Mouse (Mus musculus) CH12.LX (cell line): Measurements from ENCODE around the gene Cemip2. TPM values are rescaled to one million over a fixed set of nuclear protein-coding genes. Genes with fewer than 3 reads are reported as not detected.

ENCODE experiments used
- DNase-seq: peaks from one replicate; pipeline ENCODE4 v3.0.0-alpha.2; 2013; ENCODE audit errors: extremely low read depth
- H3K27ac ChIP-seq: 2 replicates; pipeline ENCODE4 v1.5.1; 2012; ENCODE audit warnings: low read depth, mild to moderate bottlenecking, control low read depth, moderate library complexity; ENCODE audit not compliant: insufficient read depth
- H3K27me3 ChIP-seq: replicated peaks from 2 replicates; pipeline ENCODE3; 2012; ENCODE audit warnings: inconsistent platforms
- H3K36me3 ChIP-seq, 2 experiments: replicated peaks in 1 of 2; 2 replicates each; pipeline versions ENCODE3 to v1.6.1; 2012; ENCODE audit warnings: inconsistent platforms in 1 of 2, low read length in 1 of 2, mild to moderate bottlenecking in 1 of 2, mixed read lengths in 1 of 2, moderate library complexity in 1 of 2; ENCODE audit not compliant: control insufficient read depth in 1 of 2, insufficient read depth in 1 of 2
- H3K4me1 ChIP-seq, 2 experiments: 2 replicates each; pipeline ENCODE4 v1.6.1; 2012; ENCODE audit warnings: inconsistent platforms in 1 of 2, moderate library complexity in 1 of 2; ENCODE audit not compliant: insufficient read depth in 2 of 2, control insufficient read depth in 1 of 2
- H3K4me2 ChIP-seq: 2 replicates; pipeline ENCODE4 v1.6.1; 2012; ENCODE audit warnings: low read depth, mild to moderate bottlenecking, control low read depth; ENCODE audit not compliant: poor library complexity, insufficient read depth, severe bottlenecking
- H3K4me3 ChIP-seq, 3 experiments: fragments of 150-350 bp in 1 of 3; sonication (generic) in 1 of 3; replicated peaks in 1 of 3; 2 replicates each; pipeline versions ENCODE3 to v1.5.1; 2011 to 2012; ENCODE audit warnings: low read depth in 2 of 3, low read length in 2 of 3, mild to moderate bottlenecking in 2 of 3, moderate library complexity in 2 of 3, control low read depth in 1 of 3, improper control_type of control experiment in 1 of 3, inconsistent platforms in 1 of 3, mixed read lengths in 1 of 3; ENCODE audit not compliant: poor library complexity in 1 of 3
- H3K79me2 ChIP-seq: replicated peaks from 2 replicates; pipeline ENCODE4 v1.6.1; 2012; ENCODE audit warnings: mild to moderate bottlenecking, moderate library complexity; ENCODE audit not compliant: control insufficient read depth, poor library complexity, insufficient read depth, severe bottlenecking; ENCODE audit errors: extremely low read depth
- H3K9ac ChIP-seq: 2 replicates; pipeline ENCODE4 v1.6.1; 2012; ENCODE audit warnings: low read depth, mild to moderate bottlenecking, control low read depth, moderate library complexity; ENCODE audit not compliant: insufficient read depth
- H3K9me3 ChIP-seq: replicated peaks from 2 replicates; pipeline ENCODE3; 2012; ENCODE audit warnings: low read length, inconsistent platforms, mixed read lengths
- BHLHE40 ChIP-seq: IDR thresholded peaks from 2 replicates; pipeline ENCODE4 v1.6.1; 2011; ENCODE audit warnings: mild to moderate bottlenecking, low read depth, low read length, improper control_type of control experiment
- CHD2 ChIP-seq: IDR thresholded peaks from 2 replicates; pipeline ENCODE4 v1.6.1; 2011; ENCODE audit warnings: low read length, improper control_type of control experiment
- GABPA ChIP-seq: IDR thresholded peaks from 2 replicates; pipeline ENCODE4 v1.6.1; 2012; ENCODE audit warnings: low read depth, low read length, improper control_type of control experiment, inconsistent platforms; ENCODE audit not compliant: insufficient replicate concordance
- HCFC1 ChIP-seq: IDR thresholded peaks from 2 replicates; pipeline ENCODE4 v1.6.1; 2012; ENCODE audit warnings: low read depth, mild to moderate bottlenecking, inconsistent platforms, low read length, improper control_type of control experiment
- IRF4 ChIP-seq: IDR thresholded peaks from 2 replicates; pipeline ENCODE4 v1.6.1; 2014; ENCODE audit warnings: low read depth, mild to moderate bottlenecking, inconsistent platforms, low read length, improper control_type of control experiment
- JUN ChIP-seq: IDR thresholded peaks from 2 replicates; pipeline ENCODE4 v1.6.1; 2011; ENCODE audit warnings: low read depth, mild to moderate bottlenecking, low read length, improper control_type of control experiment, moderate library complexity; ENCODE audit not compliant: insufficient read depth
- JUND ChIP-seq: conservative IDR thresholded peaks from 2 replicates; pipeline ENCODE4 v1.6.1; 2011; ENCODE audit warnings: low read depth, low read length, improper control_type of control experiment
- MYC ChIP-seq: IDR thresholded peaks from 2 replicates; pipeline ENCODE4 v1.6.1; 2011; ENCODE audit warnings: low read depth, mild to moderate bottlenecking, improper control_type of control experiment, low read length
- PAX5 ChIP-seq: IDR thresholded peaks from 2 replicates; pipeline ENCODE4 v1.6.1; 2012; ENCODE audit warnings: low read length, inconsistent platforms, mixed read lengths
- POLR2A ChIP-seq: IDR thresholded peaks from 2 replicates; pipeline ENCODE4 v1.6.1; 2011; ENCODE audit warnings: low read depth, mild to moderate bottlenecking, improper control_type of control experiment, low read length
- POLR2AphosphoS2 ChIP-seq: IDR thresholded peaks from 2 replicates; pipeline ENCODE4 v1.6.1; 2011; ENCODE audit warnings: low read depth, low read length, improper control_type of control experiment
- RAD21 ChIP-seq: IDR thresholded peaks from 2 replicates; pipeline ENCODE4 v1.6.1; 2011; ENCODE audit warnings: low read depth, mild to moderate bottlenecking, low read length, improper control_type of control experiment, moderate library complexity
- RCOR1 ChIP-seq: conservative IDR thresholded peaks from 2 replicates; pipeline ENCODE4 v1.6.1; 2012; ENCODE audit warnings: low read depth, mild to moderate bottlenecking, inconsistent platforms, low read length, improper control_type of control experiment
- SMC3 ChIP-seq: IDR thresholded peaks from 2 replicates; pipeline ENCODE4 v1.6.1; 2011; ENCODE audit warnings: low read depth, low read length, improper control_type of control experiment
- TBP ChIP-seq: conservative IDR thresholded peaks from 2 replicates; pipeline ENCODE4 v1.6.1; 2011; ENCODE audit warnings: low read depth, low read length, improper control_type of control experiment
- TCF12 ChIP-seq: IDR thresholded peaks from 2 replicates; pipeline ENCODE4 v1.6.1; 2014; ENCODE audit warnings: low read depth, mild to moderate bottlenecking, inconsistent platforms, low read length, improper control_type of control experiment
- USF1 ChIP-seq: IDR thresholded peaks from 2 replicates; pipeline ENCODE4 v1.6.1; 2014; ENCODE audit warnings: low read depth, mild to moderate bottlenecking, inconsistent platforms, low read length, improper control_type of control experiment
- ZKSCAN1 ChIP-seq: IDR thresholded peaks from 2 replicates; pipeline ENCODE4 v1.6.1; 2012; ENCODE audit warnings: low read depth, inconsistent platforms, low read length, improper control_type of control experiment, borderline replicate concordance
- ZMIZ1 ChIP-seq: IDR thresholded peaks from 2 replicates; pipeline ENCODE4 v1.6.1; 2012; ENCODE audit warnings: low read depth, mild to moderate bottlenecking, inconsistent platforms, low read length, improper control_type of control experiment
- ZNF384 ChIP-seq: IDR thresholded peaks from 2 replicates; pipeline ENCODE4 v1.6.1; 2012; ENCODE audit warnings: low read depth, low read length, improper control_type of control experiment, inconsistent platforms
- dilution Hi-C: fragments of 300-500 bp; cut with MboI; formaldehyde crosslinking; loops from 2 replicates; pipeline ENCODE4 v1.14.3; 2020; ENCODE audit warnings: low sequenced_read_pairs; ENCODE audit not compliant: extremely low pct_unique_long_range_greater_than_20kb, extremely low pct_ligation_motif_present
- in situ Hi-C: fragments of 300-500 bp; cut with MboI; formaldehyde crosslinking; loops from 3 replicates; pipeline ENCODE4 v1.14.3; 2019; ENCODE audit warnings: low sequenced_read_pairs, low pct_ligation_motif_present, low pct_unique_long_range_greater_than_20kb, mixed read lengths
- polyA plus RNA-seq: library from polyadenylated mRNA; unstranded; fragments of >175 nt; gene quantifications from 2 replicates; pipeline ENCODE4 v1.2.1, GENCODE M21; 2012; ENCODE audit warnings: low read depth; ENCODE audit not compliant: insufficient read length
- total RNA-seq, 2 experiments: library from RNA; depleted of rRNA; stranded (reverse); fragments of 300-350 nt in 1 of 2; fragments of >200 nt in 1 of 2; gene quantifications; 2 replicates each; pipeline ENCODE4 v1.2.3; 2012 to 2014

Gene Cemip2
- total and polyA plus RNA-seq, 3 experiments: 7.4 to 8.5 (median 7.9) TPM

DNA sequence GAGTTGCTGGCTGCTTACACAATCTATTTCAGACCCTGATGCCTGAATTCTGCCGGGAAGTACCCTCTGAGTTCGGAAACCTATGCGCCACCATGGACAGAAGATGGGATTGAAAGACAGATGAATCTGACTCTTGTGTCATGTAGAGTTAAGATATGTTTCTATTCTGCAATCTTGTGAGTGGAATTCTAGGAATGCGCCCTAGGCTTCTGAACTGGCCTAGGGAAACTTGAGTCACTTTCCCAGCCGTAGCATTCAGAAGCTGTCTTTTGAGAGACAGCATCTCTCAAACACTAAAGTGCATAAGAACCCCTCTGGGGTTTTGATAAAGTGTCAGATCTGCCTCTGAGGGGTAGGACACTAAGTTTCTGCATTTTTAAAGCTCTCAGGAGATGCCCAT lies 46.3 kb upstream of the Cemip2 start:
- in situ Hi-C loops: loop anchor here (25.0 kb wide), 1 partner anchor 695 kb away; no protein-coding TSS in a partner anchor
- no peak overlapping the region for H3K4me2 ChIP-seq
- H3K79me2 ChIP-seq: no peaks in the 10 kb centered on the region
- H3K27ac ChIP-seq: no peak overlapping the region
- no peak for TF ChIP-seq GABPA
- TF ChIP-seq CHD2: no peak
- TF ChIP-seq TBP: no peak
- TF ChIP-seq BHLHE40: no peak
- TF ChIP-seq ZMIZ1: no peak
- TF ChIP-seq USF1: no peak
- no peak for TF ChIP-seq ZKSCAN1
- TF ChIP-seq POLR2A: no peak
- no peak for TF ChIP-seq SMC3
- no peak for TF ChIP-seq ZNF384
- TF ChIP-seq HCFC1: no peak
- TF ChIP-seq RCOR1: no peak
- TF ChIP-seq MYC: no peak
- no peak for TF ChIP-seq JUND
- TF ChIP-seq IRF4: no peak
- no peak for TF ChIP-seq TCF12
- TF ChIP-seq POLR2AphosphoS2: no peak
- TF ChIP-seq, all 38 proteins: peak for 0
- Histone ChIP-seq H3K36me3 (no peaks in the 10 kb centered on the region), H3K27me3 (no peaks in the 10 kb centered on the region), H3K9ac (no peak overlapping the region), H3K9me3 (no peaks in the 10 kb centered on the region), H3K4me3 (no peak overlapping the region), H3K4me1 (peaks cover 8 to 20% of the 10 kb centered on the region in 2 experiments; a peak in 3 of 4 replicates)
- dilution Hi-C loops: no loop called here
- no peak for DNase-seq

- Histone ChIP-seq H3K4me2 (no peak overlapping the region), H3K4me3 (no peak overlapping the region), H3K79me2 (no peaks in the 10 kb centered on the region), H3K27ac (no peak overlapping the region), H3K4me1 (peaks cover 7 to 15% of the 10 kb centered on the region in 2 experiments; a peak in 2 of 4 replicates), H3K9ac (no peak overlapping the region), H3K27me3 (no peaks in the 10 kb centered on the region), H3K36me3 (no peaks in the 10 kb centered on the region), H3K9me3 (no peaks in the 10 kb centered on the region)
- no peak for TF ChIP-seq JUN
- TF ChIP-seq RAD21: no peak
- TF ChIP-seq PAX5: no peak
- no peak for DNase-seq
- in situ Hi-C loops: loop anchor here (25.0 kb wide), 1 partner anchor 696 kb away; no protein-coding TSS in a partner anchor
- dilution Hi-C loops: no loop called here
These were observed 45.0 kb upstream of the Cemip2 start for GRCm38 (mm10) chr19:21733176-21733575.
